Mouse (Mus musculus) layer of hippocampus, adult 8-10 months (tissue): ENCODE measurements around the gene Ppp2r5b. TPM values are rescaled to one million over a fixed set of nuclear protein-coding genes. Genes with fewer than 3 reads are reported as not detected.

Experiments used
- DNase-seq, 2 experiments: peaks; one replicate each; pipeline ENCODE4 v3.0.0; 2022; ENCODE audit warnings: low spot score in 2 of 2
- total RNA-seq, 4 experiments: library from RNA; stranded (reverse); gene quantifications; 2 replicates each; pipeline ENCODE4 v1.2.4; 2022

Gene Ppp2r5b
- total RNA-seq, 4 experiments from 2014 or later: 126 to 136 (median 128) TPM

DNA sequence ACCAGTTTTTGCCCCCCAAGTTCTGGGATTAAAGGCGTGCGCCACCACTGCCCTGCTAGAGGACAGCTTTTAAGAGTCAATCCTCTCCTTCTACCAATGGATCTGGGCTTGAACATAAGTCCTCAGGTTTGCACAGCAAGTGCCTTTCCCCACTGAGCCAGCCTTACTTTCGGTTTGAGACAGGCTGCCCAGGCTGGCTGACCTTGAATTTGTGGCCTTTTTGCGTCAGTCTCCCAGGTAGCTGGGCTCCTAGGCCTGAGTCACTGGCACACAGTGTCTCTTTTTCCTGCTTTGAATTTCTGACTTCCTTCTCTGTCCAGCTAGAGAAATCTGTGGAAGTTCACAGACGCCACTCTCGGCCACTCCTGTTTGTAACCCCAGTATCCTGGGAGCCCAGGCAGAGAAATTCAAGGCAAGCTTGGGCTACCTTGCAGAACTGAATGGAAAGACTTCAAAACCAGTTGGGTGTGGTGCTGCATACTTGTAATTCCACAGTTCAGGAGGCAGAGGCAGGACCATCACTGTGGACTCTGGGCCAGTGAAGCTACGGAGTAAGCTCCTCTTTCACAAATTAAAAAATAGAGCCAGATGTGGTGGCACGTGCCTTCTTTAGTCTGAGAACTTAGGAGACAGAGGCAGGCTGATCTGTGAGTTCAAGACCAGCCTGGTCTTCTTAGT lies 34.3 kb upstream of the Ppp2r5b start:
- no peak for DNase-seq

DNA sequence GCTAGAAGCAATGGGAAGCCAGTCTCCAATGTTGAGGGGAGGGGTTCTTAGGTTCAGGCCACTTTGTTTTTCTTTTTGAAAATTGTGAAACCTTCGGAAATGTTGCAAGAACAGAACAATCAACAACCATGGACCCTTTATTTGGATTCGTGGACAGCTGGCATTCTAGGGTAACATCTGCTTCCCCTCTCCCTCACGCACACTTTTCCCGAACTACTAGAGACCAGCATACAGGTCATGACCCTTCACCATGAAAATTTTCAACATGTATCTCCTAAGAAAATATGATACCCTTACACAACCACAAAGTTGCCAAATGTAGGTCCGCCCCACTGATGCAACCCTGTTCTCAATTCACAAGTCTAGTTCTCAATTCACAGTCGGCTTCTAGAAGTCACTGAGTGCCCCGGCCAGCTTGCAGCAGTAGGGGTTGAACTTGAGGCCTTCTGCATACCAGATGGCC lies 33.0 kb upstream of the Ppp2r5b start:
- no peak for DNase-seq

DNA sequence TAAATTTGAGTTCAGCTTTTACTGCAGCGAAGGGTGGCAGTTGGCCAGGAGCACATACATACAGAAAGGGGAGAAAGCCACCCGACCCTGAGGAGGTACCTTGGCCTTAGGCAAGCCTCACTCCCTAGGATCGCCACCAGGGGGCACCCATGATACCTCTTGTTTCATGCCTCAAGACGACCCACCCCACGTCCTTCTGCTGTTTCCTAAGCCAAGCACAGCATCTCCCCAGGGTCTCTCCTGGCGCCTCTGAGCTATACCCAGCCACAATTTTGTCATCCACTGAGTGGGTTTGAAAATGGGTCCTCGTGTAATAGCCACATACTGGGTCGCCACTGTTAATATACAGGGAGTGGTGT lies 32.5 kb upstream of the Ppp2r5b start:
- peak; percentile 70 to 88 for DNase-seq

DNA sequence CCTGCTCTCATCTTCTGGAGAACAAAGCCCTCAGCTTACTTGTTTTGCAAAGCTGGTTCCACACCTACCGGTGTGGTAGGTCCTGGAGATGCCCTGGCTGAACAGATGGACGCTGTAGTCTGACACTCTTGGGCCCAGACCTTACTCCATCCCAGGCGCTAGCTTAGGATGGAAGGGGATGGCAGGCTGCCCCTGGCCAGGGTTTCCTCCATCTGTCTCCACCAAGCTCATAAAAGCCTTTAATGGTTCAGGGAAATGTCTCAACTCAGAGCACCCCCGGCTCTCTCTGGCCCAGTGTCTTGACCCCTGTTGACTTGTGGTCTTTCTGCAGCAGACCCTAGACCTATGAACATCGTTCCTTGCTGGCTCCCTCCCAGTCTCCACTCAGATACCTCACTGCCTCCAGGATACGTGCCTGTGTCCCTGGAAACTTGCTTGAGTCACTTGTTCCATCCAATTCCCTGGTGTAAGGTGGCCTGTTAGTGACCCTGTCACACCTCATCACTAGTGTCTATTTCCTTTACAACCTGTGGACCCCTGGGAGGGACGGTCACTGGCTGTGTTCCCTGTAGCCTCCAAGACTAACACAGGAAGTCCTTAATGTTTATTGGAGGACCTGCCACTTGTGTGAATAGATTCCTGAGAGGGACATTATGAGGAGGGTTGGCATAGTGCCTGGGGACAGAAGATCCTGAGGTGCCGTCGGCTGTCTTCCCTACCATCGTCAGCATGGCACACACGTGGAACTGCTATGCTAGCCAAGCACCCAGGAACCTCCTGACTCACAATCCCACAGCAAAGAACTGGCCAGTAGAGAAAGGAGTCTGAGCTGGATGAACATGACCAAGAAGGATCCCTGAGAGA lies 31.9 kb upstream of the Ppp2r5b start:
- no peak for DNase-seq

DNA sequence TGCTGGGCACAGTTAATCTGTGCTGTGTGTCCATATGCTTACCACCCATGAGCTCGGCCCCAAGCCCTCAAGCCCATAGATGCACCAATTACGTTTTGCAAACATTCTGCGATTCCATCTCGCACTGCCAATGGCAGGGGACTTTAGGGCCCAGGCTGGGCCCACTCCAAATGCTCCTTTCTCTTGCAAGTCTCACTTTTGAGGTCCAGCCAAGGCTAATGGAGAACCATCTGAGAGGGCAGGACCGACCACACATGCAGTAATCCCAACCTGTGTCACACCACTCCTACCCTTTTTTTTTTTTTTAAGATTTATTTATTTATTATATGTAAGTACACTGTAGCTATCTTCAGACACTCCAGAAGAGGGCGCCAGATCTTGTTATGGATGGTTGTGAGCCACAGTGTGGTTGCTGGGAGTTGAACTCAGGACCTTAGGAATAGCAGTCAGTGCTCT lies 30.1 kb upstream of the Ppp2r5b start:
- no peak for DNase-seq

DNA sequence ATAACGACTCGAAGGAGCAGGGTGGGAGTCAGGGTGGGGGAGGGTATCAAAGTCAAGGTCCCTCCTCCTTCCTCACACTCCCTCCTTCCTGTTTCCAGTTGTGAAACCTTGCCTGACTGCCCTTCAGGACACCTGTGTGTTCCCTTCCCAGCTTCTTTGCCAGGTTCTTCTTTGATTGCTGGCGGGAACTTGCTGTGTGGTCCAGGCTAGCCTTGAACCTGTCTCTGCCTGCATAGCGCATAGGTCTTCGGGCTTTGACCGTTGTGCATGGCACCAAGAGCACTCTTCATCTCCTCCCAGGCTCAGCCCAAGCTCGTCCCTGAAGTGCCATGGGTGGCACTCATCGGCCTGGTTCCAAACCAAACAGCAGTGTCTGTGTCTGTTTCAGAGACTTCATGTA lies 29.3 kb upstream of the Ppp2r5b start:
- DNase-seq: no peak

DNA sequence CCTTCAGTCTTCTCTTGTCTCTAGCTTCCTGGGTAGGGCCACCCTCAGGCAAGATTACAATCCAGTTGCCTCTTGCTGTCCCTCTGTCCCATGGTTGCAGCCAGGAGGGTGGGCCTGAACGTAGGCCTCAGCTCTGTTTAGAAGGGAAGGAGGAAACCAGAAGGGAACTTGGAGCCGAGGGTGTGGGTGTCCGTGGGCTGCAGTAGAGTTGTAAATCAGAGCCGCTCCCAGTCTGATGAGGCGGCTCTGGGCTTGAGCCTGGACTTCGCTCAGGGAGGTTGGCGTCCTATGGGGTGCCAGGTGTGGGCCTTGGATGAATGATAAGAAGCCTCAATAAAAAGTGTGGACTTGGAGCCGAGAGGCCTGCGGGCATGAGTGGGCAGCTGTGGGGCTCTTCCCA lies 28.5 kb upstream of the Ppp2r5b start:
- no peak for DNase-seq

DNA sequence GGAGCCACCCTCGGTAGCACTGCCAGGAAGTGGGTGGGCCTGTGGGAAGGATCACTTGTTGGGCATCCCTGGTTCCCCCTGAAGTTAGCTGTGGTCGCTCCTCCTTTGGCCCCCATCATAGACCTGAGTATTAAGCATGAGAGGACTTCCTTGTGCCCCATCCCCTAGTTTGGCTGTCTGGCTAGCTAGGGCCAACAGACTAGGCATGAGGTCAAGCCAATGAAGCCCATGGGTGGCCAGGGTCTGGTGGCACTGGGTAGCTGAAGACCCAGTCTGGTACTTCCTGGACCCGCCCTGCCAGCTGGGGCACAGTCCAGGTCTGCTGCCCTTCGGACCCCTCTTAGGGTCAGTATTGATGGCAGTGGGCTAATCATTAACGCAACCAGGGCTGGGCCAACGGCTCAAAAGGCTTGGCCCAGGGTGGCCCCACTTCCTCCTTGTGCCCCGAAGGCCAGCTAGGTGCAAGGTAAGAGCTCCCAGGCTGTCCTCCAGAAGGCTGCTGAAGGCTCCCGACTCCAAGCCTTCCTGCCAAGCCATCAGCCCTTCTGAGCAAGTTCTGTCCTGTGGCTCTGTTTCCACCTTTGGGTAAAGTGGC lies 27.3 kb upstream of the Ppp2r5b start:
- no peak for DNase-seq

DNA sequence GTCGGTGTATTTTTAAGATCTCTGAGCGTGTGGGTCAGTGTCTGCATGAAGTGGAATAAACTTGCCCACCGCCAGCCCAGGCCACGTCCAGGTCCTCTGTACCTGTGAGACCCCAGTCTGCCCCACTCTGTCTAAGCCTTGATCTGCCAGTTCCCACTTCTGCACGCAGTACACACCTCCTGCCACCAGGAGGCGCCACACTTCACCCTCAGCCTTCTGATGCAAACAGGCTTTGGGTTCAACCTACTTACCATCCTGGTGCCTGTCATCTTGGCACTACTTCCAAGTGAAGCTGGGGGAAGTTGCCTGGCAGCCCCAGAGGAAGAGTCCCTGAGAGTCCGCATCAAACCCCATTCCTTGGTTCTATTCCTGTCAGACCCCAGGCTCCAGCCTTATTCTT lies 26.6 kb upstream of the Ppp2r5b start:
- DNase-seq: peak; percentile 61 to 70

DNA sequence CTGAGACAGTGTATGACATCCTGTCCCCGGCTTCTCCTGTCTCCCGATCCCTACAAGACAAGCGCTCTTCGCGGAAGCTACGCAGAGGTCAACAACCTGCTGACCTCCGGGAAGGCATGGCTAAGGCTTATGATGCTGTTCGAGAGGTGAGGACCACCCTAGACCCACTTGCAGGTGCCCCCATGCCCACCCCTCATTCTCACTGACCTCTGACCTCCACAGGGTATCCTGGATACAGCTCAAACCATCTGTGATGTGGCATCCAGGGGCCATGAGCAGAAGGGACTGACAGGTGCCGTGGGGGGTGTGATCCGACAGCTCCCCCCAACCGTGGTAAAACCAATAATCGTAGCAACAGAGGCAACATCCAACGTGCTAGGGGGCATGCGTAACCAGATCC lies 25.7 kb upstream of the Ppp2r5b start:
- no peak for DNase-seq

DNA sequence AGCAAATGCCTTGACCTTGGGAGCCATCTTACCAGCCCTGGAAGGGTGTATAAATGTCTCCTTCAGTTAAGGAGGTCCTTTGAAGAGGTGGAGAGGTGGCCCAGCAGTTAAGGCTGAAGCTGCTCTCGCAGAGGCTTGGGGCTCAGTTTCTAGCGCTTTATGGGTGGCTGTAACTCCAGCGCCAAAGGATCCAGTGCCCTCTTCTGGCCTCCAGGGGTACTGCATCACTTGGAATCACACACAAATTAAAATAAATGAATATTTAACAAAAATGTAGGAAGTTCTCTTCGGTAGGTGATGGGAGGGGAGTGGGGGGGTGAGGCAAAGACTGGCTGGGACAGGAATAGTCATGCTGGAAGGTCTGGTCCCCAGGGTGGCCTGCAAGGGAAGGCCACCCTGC lies 25.3 kb upstream of the Ppp2r5b start:
- DNase-seq: no peak

DNA sequence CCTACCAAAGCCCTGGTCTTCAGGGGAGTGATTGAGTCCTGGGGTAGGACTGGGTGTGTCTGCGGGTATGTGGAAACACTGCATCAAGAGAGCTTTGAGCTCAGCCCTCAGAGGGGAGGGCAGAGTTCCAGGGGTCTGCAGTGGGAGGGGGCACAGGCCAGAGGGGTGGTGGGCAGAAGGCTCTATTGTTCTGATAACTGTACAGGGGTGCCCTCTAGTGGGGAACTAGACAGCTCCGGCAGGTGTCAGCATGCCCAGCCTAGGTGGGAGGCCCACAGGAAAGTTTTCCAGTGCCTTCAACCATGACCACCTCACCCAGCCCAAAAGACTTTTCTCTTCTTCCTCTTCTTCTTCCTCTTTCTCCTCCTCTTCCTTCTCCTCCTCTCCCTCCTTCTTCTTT lies 24.8 kb upstream of the Ppp2r5b start:
- no peak for DNase-seq

DNA sequence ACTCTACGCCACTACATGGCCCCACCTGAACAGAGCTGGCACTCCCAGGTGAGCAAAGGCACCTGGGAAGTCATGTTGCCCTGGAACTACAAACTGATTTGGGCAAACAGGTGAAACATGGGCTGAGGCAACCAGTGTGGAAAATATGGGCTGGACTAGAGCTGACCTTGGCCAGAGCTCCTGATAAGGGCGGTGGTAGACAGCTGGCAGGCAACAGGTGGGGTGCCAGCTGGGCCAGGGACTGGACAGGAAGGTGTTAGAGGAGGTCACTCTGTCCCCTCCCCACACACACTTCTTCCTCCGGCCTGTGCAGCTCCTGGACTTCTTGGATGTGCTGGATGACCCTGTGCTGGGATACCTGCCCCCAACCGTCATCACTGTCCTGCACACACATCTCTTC lies 17.3 kb upstream of the Ppp2r5b start:
- DNase-seq: no peak

DNA sequence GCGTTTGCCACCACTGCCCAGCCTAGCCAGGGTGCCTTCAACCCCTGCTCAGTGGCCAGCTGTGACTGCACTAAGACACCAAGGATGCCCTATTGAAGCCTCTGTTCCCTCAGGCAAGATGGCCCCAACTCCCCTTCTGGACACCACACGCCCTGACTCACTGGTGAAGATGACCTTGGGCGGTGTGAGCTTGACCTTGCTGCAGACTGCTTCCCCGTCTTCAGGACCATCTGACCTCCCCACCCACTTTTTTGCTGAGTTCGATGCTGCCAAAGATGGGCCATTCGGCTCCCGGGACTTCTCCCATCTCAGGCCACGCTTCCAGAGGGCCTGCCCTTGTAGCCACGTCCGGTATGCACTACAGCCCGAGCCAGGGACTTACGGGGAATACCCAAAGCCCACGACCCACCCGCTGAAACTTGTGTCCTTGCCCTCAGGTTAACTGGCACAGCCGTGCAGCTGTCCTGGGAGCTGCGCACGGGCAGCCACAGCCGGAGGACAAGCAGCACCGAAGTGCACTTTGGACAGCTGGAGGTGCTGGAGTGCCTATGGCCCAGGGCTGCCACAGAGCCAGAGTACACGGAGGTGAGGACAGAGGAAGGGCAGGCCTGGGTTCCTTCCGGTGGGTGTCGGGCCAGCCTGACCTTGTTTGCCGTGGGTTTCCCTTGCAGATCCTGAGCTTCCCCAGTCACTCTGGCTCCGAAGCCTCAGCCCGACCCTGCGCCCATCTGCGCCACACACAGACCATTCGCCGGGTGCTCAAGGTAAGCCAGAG lies 12.0 kb upstream of the Ppp2r5b start:
- DNase-seq: no peak

DNA sequence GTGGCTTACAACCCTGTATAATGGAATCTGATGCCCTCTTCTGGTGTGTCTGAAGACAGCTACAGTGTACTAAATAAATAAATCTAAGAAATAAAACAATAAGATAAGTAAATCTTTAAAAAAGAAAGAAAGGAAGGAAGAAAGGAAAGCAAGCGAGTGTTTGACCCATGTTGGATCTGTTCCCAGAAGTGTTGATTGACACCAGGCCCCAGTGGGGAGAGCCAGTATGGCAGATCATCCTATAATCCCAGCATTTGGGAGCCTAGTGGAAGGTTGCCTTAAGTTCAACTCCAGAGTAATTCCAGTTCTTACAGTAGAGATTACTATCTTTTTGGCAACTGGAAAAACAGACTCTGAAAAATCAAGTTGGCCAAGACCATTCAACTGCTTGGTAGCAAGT lies 10.1 kb upstream of the Ppp2r5b start:
- no peak for DNase-seq

DNA sequence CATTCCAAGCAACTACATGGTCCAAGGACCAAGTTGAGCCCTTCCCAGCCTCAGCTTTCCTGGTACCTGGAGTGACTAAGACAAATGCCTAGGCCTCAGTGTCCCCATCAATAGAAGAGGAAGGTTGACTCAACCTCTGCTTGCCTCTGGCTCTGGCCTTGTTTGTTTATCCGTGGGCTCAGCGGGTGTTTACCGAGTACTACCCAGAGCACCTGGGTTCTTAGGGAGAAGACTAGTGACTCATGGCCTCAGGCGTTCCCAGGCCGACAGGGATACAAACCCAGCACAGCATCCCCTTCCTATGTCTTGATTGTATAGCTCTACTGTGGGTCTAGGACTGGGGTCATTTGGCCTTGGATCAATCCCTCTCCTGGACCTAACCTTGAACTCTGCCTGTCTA lies 7.6 kb upstream of the Ppp2r5b start:
- no peak for DNase-seq

DNA sequence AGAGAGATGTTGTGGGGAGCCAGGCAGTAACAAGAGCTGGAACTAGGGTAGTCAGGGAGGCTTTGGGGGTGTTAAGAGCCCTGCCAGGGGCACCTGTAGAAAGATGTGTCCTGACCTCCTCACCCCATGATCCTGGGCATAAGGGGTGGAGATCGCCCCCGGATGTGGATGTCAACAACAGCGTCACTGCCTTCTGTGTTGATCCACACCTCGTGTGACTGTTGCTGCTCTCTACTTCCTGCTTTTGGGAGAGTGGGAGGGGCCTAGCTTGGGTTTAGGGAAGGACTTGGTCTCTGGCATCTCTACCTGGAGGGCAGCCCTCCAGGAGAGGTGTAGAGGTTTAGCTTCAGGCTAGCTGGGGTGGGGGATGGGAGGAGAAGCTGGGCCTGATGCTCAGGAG lies 6.6 kb upstream of the Ppp2r5b start:
- DNase-seq: no peak

DNA sequence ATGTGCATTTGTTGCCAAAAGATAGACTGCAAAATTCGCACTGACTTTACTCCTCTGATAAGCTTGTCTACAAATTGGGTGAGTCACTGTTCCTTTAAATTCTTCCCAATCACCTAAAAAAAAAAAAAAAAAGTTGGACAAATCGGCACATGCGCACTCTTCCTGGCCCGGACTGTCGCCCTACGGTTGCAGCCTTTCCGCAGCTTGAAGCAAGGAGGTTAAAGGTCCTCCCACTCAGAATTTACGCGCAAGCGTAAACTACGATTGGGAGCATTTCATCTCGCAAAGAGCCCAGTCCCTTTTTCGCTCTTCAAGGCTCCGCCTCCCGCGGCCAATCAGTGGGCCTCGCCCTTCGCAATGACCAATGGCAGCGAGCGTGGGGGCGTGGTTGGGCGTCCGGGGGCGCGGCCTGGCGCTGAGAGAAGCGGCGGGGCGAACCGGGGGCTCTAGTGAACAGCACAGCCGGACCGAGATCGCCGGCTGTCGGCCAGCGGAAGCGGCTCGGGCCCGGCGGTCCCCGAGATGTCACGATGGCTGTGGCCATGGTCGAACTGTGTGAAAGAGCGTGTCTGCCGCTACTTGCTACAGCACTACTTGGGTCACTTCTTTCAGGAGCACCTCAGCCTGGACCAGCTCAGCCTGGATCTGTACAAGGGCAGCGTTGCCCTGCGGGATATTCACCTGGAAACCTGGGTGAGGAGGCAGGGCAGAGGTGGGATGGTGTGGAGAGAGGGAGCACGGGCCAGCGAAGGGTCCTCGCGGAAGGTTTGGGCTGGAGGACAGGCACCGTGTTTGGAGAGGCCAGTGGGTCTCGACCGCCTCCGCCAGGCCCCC lies 5.8 kb upstream of the Ppp2r5b start, which contains the start of gene Atg2a:
TSS of gene Atg2a (plus strand) at position 395 of the 834 bp plus-strand sequence.
- peak; percentile 97 to 98 for DNase-seq

DNA sequence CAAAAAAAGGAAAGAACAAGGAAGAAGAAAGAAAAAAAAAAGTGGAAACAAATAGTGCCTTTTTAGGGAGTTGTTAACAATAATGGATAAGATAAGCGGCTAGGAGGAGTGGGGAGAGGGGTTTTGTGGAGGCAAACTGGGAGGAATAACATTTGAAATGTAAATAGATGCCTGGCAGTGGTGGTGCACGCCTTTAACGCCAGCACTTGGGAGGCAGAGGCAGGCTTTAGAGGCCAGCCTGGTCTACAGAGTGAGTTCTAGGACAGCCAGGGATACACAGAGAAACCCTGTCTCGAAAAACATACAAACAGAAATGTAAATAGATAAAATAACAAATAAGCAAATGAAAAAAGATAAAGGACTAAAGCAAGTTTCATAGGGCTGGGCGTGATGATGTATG lies 5.1 kb upstream of the Ppp2r5b start:
- no peak for DNase-seq

DNA sequence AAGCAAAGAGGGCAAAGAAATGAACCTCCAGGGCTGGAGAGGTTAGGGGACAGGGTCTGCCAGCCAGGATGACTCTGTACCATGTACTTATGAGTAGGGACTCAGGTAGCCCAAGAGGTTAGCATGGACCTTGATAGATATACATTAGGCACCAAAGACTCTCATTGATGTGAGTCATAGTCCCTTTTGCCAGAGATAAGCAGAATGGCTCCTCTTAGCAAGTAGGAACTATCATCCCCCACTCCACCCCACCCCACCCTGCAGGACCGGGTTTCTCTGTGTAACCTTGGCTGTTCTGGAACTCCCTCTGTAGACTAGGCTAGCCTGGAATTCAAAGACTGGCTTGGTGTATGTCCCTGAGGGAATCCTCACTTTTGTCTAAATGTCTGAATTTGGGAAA lies 4.5 kb upstream of the Ppp2r5b start:
- no peak for DNase-seq

DNA sequence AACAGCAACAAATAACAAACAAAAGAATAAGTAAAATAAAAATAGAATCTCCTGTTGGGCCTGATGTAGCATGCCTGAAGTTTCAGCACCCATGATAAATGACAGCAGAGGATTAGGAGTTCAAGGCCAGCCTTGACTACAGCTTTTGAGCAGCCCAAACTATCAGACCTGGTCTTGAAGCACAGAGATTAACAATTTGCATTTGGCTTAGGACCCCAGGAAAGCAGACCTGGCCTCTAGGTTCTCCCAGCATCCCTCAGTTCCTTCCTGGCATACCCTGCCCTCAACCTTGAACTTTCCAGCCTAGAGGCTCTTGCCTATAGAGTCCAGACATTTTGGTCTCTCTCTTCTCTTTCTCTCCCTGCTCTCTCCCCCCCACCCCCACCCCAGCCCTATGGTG lies 3.1 kb upstream of the Ppp2r5b start:
- no peak for DNase-seq
